Mouse (Mus musculus) midbrain, embryonic 15.5 days (tissue): Measurements from ENCODE around the gene Esrp2. TPM values are rescaled to one million over a fixed set of nuclear protein-coding genes. Genes with fewer than 3 reads are reported as not detected.

Experiments
- ATAC-seq: fragments of 200-750 bp; cut with Nextera tagmentation; replicated peaks from 2 replicates; pipeline ENCODE4 v1.8.0; 2017; ENCODE audit warnings: moderate TSS enrichment
- H3K27ac ChIP-seq: fragments of 300-500 bp; sonication (generic); 2 replicates; pipeline ENCODE4 v1.5.1; 2015; ENCODE audit warnings: mild to moderate bottlenecking, inconsistent platforms
- H3K27me3 ChIP-seq: fragments of 300-500 bp; sonication (generic); replicated peaks from 2 replicates; pipeline ENCODE4 v1.6.1; 2015; ENCODE audit warnings: inconsistent platforms
- H3K36me3 ChIP-seq: fragments of 300-500 bp; sonication (generic); replicated peaks from 2 replicates; pipeline ENCODE4 v1.6.1; 2015; ENCODE audit warnings: inconsistent platforms
- H3K4me1 ChIP-seq: fragments of 300-500 bp; sonication (generic); 2 replicates; pipeline ENCODE4 v1.6.1; 2015; ENCODE audit warnings: inconsistent platforms
- H3K4me2 ChIP-seq: fragments of 300-500 bp; sonication (generic); 2 replicates; pipeline ENCODE4 v1.6.1; 2015; ENCODE audit warnings: inconsistent platforms, mild to moderate bottlenecking, moderate library complexity
- H3K4me3 ChIP-seq: fragments of 300-500 bp; sonication (generic); 2 replicates; pipeline ENCODE4 v1.5.1; 2015; ENCODE audit warnings: mild to moderate bottlenecking, inconsistent platforms
- H3K9ac ChIP-seq: fragments of 300-500 bp; sonication (generic); 2 replicates; pipeline ENCODE4 v1.6.1; 2015; ENCODE audit warnings: mild to moderate bottlenecking, inconsistent platforms
- H3K9me3 ChIP-seq: fragments of 300-500 bp; sonication (generic); 2 replicates; pipeline ENCODE4 v1.6.1; 2016; ENCODE audit warnings: inconsistent platforms
- WGBS: fragments of 180-500 bp; shearing (Covaris S2); methylation state at CpG from one replicate; pipeline ENCODE4 v1.1.7; 2015; ENCODE audit warnings: mixed read lengths; 5-methylcytosine and 5-hydroxymethylcytosine counted together
- polyA plus RNA-seq: library from polyadenylated mRNA; unstranded; fragments of >200 nt; fragmentation: Nextera tagmentation; extraction: Ambion mirVana; gene quantifications from 2 replicates; pipeline ENCODE4 v1.2.1, GENCODE M21; 2015

Gene Esrp2
- polyA plus RNA-seq, 1 experiment from 2014 or later = 0.37 TPM

GRCm38 (mm10) chr8:106130505-106130904 is 6.3 kb downstream of the Esrp2 start:
- Histone ChIP-seq H3K36me3 (peaks cover 9% of the 10 kb centered on the region), H3K9ac (no peak overlapping the region), H3K27ac (no peak overlapping the region), H3K4me1 (peaks cover 2% of the 10 kb centered on the region), H3K4me3 (no peak overlapping the region), H3K27me3 (peaks cover 28% of the 10 kb centered on the region), H3K9me3 (no peaks in the 10 kb centered on the region), H3K4me2 (no peak overlapping the region)
- 89% methylated on average over 2 of the region's 2 CpGs for WGBS
- ATAC-seq = no peak

GRCm38 (mm10) chr8:106129997-106130396 is 6.8 kb downstream of the Esrp2 start:
- Histone ChIP-seq H3K36me3 (peaks cover 9% of the 10 kb centered on the region), H3K27ac (no peak overlapping the region), H3K27me3 (peaks cover 23% of the 10 kb centered on the region), H3K4me2 (no peak overlapping the region), H3K4me1 (no peaks in the 10 kb centered on the region), H3K4me3 (no peak overlapping the region), H3K9me3 (no peaks in the 10 kb centered on the region), H3K9ac (no peak overlapping the region)
- no peak for ATAC-seq
- WGBS = 89% methylated on average over 2 of the region's 2 CpGs

GRCm38 (mm10) chr8:106129232-106129930 is 7.4 kb downstream of the Esrp2 start:
- Histone ChIP-seq H3K9ac (no peak overlapping the region), H3K4me3 (no peak overlapping the region), H3K27me3 (peaks cover 17% of the 10 kb centered on the region), H3K4me2 (no peak overlapping the region), H3K36me3 (peaks cover 9% of the 10 kb centered on the region), H3K4me1 (no peaks in the 10 kb centered on the region), H3K27ac (no peak overlapping the region), H3K9me3 (no peaks in the 10 kb centered on the region)
- no peak for ATAC-seq

GRCm38 (mm10) chr8:106127882-106128410 is 8.8 kb downstream of the Esrp2 start:
- H3K27me3 ChIP-seq = peaks cover 2% of the 10 kb centered on the region
- no peak for ATAC-seq
- peaks cover 9% of the 10 kb centered on the region for H3K36me3 ChIP-seq
- no peak overlapping the region for H3K4me2 ChIP-seq
- H3K9me3 ChIP-seq = no peaks in the 10 kb centered on the region
- H3K4me1 ChIP-seq = no peaks in the 10 kb centered on the region
- H3K4me3 ChIP-seq = no peak overlapping the region
- H3K27ac ChIP-seq = no peak overlapping the region
- no peak overlapping the region for H3K9ac ChIP-seq
- 92% methylated on average over 10 of the region's 10 CpGs for WGBS

GRCm38 (mm10) chr8:106127054-106127453 is 9.7 kb downstream of the Esrp2 start:
- H3K9me3 ChIP-seq = no peaks in the 10 kb centered on the region
- H3K36me3 ChIP-seq = peaks cover 9% of the 10 kb centered on the region
- no peak overlapping the region for H3K27ac ChIP-seq
- no peak overlapping the region for H3K9ac ChIP-seq
- WGBS = 82% methylated on average over 3 of the region's 3 CpGs
- H3K4me2 ChIP-seq = no peak overlapping the region
- ATAC-seq = no peak
- no peaks in the 10 kb centered on the region for H3K27me3 ChIP-seq
- no peak overlapping the region for H3K4me3 ChIP-seq
- H3K4me1 ChIP-seq = no peaks in the 10 kb centered on the region

- Histone ChIP-seq H3K9me3 (no peaks in the 10 kb centered on the region), H3K9ac (no peak overlapping the region), H3K4me2 (no peak overlapping the region), H3K4me1 (no peaks in the 10 kb centered on the region), H3K36me3 (peaks cover 9% of the 10 kb centered on the region), H3K27me3 (no peaks in the 10 kb centered on the region), H3K27ac (no peak overlapping the region), H3K4me3 (no peak overlapping the region)
- no peak for ATAC-seq
- whole genome bisulfite sequencing = 94% methylated on average over 1 of the region's 1 CpGs
Measured at GRCm38 (mm10) chr8:106126055-106126454, 10.7 kb downstream of the Esrp2 start.

GRCm38 (mm10) chr8:106123443-106123842 is 13.3 kb downstream of the Esrp2 start:
- Histone ChIP-seq H3K27ac (no peak overlapping the region), H3K4me1 (no peaks in the 10 kb centered on the region), H3K27me3 (no peaks in the 10 kb centered on the region), H3K36me3 (0 out of 2 replicates have a peak, but pooled peaks cover 3% of the 10 kb centered on the region), H3K9ac (no peak overlapping the region), H3K9me3 (no peaks in the 10 kb centered on the region), H3K4me2 (no peak overlapping the region), H3K4me3 (no peak overlapping the region)
- WGBS = 85% methylated on average over 3 of the region's 3 CpGs
- no peak for ATAC-seq

- Histone ChIP-seq H3K27me3 (no peaks in the 10 kb centered on the region), H3K4me1 (no peaks in the 10 kb centered on the region), H3K4me2 (no peak overlapping the region), H3K27ac (no peak overlapping the region), H3K9me3 (no peaks in the 10 kb centered on the region), H3K36me3 (no peaks in the 10 kb centered on the region), H3K4me3 (no peak overlapping the region), H3K9ac (no peak overlapping the region)
- WGBS = 96% methylated on average over 3 of the region's 3 CpGs
- no peak for ATAC-seq
Measured at GRCm38 (mm10) chr8:106115897-106116296, 20.9 kb downstream of the Esrp2 start.

- no peak for ATAC-seq
- H3K9ac ChIP-seq = no peak overlapping the region
- no peaks in the 10 kb centered on the region for H3K4me1 ChIP-seq
- WGBS = 89% methylated on average over 1 of the region's 1 CpGs
- no peak overlapping the region for H3K4me3 ChIP-seq
- peaks cover 16% of the 10 kb centered on the region; the same call in 1 of the 2 replicates for H3K36me3 ChIP-seq
- H3K9me3 ChIP-seq = no peaks in the 10 kb centered on the region
- H3K27me3 ChIP-seq = no peaks in the 10 kb centered on the region
- H3K27ac ChIP-seq = no peak overlapping the region
- H3K4me2 ChIP-seq = no peak overlapping the region
Measured at GRCm38 (mm10) chr8:106112514-106112913, 24.3 kb downstream of the Esrp2 start.

GRCm38 (mm10) chr8:106112041-106112440 is 24.7 kb downstream of the Esrp2 start:
- H3K9me3 ChIP-seq = no peaks in the 10 kb centered on the region
- ATAC-seq = no peak
- no peak overlapping the region for H3K4me2 ChIP-seq
- H3K27me3 ChIP-seq = no peaks in the 10 kb centered on the region
- no peak overlapping the region for H3K27ac ChIP-seq
- no peaks in the 10 kb centered on the region for H3K4me1 ChIP-seq
- H3K36me3 ChIP-seq = peaks cover 16% of the 10 kb centered on the region; the same call in 1 of the 2 replicates
- no peak overlapping the region for H3K4me3 ChIP-seq
- H3K9ac ChIP-seq = no peak overlapping the region
- WGBS = 98% methylated on average over 2 of the region's 2 CpGs

GRCm38 (mm10) chr8:106108729-106109128 is 28.0 kb downstream of the Esrp2 start:
- H3K36me3 ChIP-seq = peaks cover 21% of the 10 kb centered on the region; the same call in 1 of the 2 replicates
- H3K27ac ChIP-seq = no peak overlapping the region
- no peak overlapping the region for H3K4me2 ChIP-seq
- WGBS = 94% methylated on average over 3 of the region's 3 CpGs
- no peak overlapping the region for H3K4me3 ChIP-seq
- ATAC-seq = no peak
- H3K4me1 ChIP-seq = no peaks in the 10 kb centered on the region
- no peaks in the 10 kb centered on the region for H3K27me3 ChIP-seq
- H3K9me3 ChIP-seq = no peaks in the 10 kb centered on the region
- no peak overlapping the region for H3K9ac ChIP-seq

- no peak overlapping the region for H3K9ac ChIP-seq
- H3K9me3 ChIP-seq = no peaks in the 10 kb centered on the region
- no peak overlapping the region for H3K4me3 ChIP-seq
- H3K4me1 ChIP-seq = no peaks in the 10 kb centered on the region
- H3K4me2 ChIP-seq = no peak overlapping the region
- H3K27ac ChIP-seq = no peak overlapping the region
- 93% methylated on average over 4 of the region's 4 CpGs for WGBS
- H3K27me3 ChIP-seq = no peaks in the 10 kb centered on the region
- H3K36me3 ChIP-seq = peaks cover 21% of the 10 kb centered on the region; the same call in 1 of the 2 replicates
- no peak for ATAC-seq
Measured at GRCm38 (mm10) chr8:106108080-106108479, 28.7 kb downstream of the Esrp2 start.

- Histone ChIP-seq H3K36me3 (peaks cover 21% of the 10 kb centered on the region; the same call in 1 of the 2 replicates), H3K9me3 (no peaks in the 10 kb centered on the region), H3K27me3 (no peaks in the 10 kb centered on the region), H3K9ac (no peak overlapping the region), H3K4me1 (no peaks in the 10 kb centered on the region), H3K4me3 (no peak overlapping the region), H3K4me2 (no peak overlapping the region), H3K27ac (no peak overlapping the region)
- ATAC-seq = no peak
- 90% methylated on average over 1 of the region's 1 CpGs for WGBS
Measured at GRCm38 (mm10) chr8:106106193-106106592, 30.6 kb downstream of the Esrp2 start.
